Mouse (Mus musculus) lung, adult 18-20 months (tissue): ENCODE results near the gene Timm8a2.

ENCODE experiments used
- DNase-seq, 2 experiments: peaks; one replicate each; pipeline ENCODE4 v3.0.0; 2022; ENCODE audit warnings: mixed read lengths in 2 of 2

Timm8a2 gene

DNA sequence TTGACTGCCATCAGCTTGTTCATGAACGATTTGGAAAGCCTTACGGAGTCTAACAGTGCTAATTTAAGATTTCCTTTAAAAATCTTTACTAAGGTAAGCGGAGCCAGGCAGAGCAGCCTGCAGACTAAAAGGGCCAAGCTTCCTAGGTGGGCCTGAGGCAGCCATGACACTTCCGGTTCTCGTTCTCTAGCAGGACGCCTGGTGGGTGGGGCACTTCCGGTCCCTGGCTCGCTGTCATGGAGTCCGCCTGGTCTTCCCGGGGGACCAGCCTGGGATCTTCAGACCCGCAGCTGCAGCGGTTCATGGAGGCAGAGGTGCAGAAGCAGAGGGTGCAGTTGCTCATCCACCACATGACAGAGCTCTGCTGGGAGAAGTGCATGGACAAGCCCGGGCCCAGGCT lies at the start of gene Timm8a2:
TSS of gene Timm8a2 (plus strand) at position 224 of the 400 bp plus-strand sequence.
- DNase-seq, result no peak

DNA sequence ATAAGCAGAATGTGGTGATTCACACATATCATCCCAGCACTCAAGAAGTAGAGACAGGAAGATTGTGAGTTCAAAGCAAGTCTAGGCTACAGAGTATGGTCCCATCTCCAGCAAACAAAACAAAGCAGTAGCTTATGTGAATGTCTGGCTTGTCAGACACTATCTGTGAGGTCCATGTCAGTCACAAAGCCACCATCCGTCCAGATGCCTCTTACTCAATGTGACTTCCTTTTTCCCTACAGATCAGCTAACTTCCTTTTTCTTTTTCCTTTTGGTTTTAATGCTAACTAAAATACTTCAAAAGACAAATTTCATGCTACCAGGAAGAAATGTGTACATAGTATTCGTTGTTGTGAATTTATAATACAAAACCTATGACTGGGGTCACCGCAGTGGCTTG lies 49.0 kb upstream of the Timm8a2 start:
- no peak for DNase-seq

DNA sequence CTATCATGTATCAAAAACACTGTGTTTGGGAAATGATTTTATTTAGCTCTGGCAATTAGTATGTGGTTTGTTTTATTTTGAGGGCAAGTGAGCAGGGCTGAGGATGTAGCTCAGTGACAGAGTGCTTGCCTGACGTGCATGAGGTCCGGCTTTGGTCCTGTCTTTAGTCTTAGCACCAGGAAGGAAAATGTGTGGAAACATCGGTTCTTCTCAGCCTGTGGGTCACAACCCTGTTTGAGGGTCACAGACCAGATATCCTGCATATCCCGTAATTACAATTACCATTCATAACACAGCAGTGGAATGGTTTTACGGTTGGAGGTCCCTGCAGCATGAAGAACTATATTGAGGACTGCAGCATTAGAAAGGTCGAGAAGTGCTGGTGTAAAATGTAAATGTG lies 48.4 kb upstream of the Timm8a2 start:
- no peak for DNase-seq

DNA sequence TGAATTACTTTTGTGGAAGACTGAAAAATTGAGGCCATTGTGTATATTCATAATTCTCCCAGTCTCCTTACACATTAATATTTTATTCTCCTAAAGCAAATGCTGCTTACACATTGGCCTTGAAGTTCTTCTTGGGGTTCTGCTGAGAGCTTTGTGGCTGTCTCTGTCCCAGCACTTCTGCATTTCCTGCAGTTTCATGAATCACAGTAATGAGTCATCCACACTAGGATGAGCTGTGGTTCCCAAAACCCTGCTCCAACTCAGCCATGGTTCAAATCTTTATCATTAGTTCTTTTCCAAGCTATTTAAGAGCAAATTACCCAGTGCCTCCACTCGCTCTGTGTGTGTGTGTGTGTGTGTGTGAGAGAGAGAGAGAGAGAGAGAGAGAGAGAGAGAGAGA lies 47.2 kb upstream of the Timm8a2 start:
- DNase-seq, result no peak

DNA sequence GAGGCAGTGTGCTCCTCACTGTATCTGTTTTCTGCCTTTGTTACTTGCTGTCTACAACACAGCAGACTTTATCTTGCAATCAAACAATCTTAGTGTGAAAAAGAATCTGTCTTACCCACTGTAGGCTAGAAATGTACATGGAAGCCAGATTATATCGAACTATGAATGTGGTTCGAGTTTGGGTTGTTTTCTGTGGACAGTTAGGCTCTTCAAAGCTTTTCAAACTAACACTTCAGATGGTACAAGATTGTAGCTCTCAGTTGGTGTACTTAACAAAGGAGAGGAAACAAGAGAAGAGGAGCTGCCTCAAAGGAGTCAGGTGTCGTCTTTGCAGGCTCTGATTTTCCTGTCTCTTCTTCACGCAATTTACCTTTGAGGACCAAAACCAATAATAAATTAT lies 46.8 kb upstream of the Timm8a2 start:
- DNase-seq, result no peak

DNA sequence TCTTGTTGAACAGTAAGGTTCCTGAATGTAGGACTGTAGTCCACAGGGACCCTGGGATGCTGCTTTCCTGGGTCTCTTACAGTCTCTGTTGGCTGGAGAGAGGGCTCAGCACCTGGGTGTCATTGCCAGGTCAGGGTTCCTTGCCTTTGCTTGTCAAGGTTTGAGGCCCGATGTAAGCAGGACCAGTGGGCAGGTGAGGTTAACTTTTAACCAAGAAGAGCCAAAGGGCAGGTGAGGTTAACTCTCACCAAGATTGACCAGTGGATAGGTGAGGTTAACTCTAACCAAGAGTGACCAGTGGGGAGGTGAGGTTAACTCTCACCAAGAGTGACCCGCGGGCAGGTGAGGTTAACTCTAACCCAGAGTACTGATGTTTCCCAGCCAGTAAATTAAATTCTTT lies 45.1 kb upstream of the Timm8a2 start:
- DNase-seq, result no peak

DNA sequence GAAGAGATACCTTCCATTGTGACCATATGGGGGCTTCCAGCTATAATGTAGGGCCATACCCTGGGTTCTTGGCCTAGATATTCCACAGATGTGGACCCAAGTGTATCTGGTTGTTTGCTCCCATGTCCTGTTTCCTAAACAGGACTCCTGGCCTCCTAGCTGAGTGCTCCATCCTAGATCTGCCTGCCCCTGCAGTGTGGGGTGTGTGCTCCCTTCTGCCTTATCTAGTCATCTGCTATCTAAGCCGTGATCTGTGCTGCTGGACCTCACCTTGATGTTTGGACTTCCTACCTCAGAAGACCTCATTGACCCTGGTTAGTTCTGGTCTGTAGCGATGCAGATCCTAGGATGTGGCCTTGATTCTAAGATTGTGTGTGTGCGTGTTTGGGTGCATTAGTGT lies 44.6 kb upstream of the Timm8a2 start:
- DNase-seq, result no peak

DNA sequence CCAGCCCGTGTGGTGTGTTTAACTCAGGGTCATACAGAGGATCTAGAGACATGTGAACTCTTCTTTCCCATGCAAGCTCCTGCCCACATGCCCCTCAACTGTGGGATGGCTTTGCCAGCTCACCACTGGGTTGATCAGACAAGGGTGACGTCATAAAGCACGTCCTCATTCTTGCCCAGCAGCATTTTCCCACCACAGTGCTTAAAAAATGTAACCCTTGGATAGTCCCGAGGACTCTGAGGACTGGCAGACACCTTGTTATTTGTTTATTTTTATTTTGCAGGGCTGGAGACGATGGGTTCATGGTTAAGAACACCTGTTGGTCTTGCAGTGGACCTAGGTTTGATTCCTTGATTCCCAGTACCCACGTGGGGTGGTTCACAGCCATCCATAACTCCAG lies 43.6 kb upstream of the Timm8a2 start:
- DNase-seq, result no peak

DNA sequence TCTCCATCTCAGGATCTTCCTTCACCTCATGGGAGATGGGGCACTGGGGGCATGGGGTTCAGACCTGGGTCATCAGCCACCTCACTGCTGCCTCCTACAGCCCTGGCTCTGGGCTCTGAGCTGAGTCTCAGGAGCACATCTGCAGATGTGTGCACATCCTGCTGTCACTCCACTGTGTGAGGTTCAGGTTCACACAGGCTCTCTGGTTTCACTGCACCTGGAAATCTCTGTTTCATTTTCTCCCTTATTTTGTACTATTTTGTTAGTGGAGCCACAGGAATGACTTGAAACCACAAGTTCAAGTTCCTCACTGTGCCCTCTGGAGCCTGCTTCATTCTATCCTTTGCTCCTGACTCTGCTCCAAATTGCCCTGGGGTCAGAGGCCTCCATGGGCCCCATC lies 42.6 kb upstream of the Timm8a2 start:
- DNase-seq, result no peak

DNA sequence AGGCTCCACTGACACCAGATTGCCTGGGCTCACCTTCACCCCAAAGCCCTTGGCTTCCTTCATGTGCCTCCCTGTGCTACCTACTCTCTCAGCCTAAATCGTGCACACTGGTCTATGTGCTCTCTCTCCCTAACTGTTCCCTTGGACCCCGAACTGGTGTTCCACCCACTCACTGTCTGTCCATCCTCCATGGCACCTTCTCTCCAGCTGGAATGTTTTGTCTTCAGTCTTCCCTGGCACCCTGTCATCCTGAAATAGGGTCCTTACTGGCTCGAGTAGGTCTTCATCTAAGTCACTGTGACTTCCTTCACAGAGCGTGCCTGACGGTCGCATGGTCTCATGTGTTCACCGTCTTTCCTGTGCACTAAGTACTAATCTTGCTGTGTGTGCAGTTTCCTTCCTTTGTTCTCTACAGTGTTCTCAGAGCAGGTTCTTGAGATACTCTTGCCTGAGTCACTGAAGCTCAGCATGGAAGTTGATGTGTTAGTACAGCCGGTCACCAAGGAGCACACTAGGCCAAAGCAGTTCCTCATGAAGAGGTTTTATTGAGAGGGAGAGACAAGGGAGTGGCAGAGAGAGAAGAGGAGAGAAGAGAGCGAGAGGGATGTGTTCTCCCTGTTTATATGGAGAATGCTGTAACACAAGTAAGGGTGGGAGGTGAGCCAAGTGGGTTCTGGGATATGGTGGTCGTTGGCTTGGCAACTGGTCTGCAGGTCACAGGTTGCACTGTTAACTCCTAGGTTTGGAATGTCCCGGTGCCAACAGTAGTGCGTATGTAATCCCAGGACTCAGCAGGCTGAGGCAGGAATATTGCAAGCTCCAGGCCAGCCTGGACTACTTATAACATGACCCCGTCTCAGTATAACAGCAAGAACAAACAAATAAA lies 41.8 kb upstream of the Timm8a2 start:
- DNase-seq, result no peak

DNA sequence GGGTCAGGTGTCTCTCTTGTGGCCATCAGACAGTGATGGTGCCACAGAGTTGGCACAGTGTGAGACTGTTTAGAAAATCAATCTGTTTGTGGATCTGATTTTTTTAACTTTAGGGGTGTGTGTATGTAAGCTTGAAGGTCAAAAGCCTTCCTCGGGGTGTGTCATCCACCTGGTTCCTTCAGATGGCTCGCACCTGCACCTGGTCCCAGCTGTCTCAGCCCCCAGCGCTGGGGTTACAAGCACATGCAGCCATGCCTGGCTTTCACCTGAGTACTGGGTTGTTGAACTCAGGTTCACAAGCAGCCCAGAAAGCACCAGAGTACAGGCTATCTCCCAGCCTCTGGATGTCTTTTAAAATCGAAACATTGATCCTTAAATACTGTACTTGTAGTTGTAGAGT lies 40.9 kb upstream of the Timm8a2 start:
- DNase-seq, result no peak

DNA sequence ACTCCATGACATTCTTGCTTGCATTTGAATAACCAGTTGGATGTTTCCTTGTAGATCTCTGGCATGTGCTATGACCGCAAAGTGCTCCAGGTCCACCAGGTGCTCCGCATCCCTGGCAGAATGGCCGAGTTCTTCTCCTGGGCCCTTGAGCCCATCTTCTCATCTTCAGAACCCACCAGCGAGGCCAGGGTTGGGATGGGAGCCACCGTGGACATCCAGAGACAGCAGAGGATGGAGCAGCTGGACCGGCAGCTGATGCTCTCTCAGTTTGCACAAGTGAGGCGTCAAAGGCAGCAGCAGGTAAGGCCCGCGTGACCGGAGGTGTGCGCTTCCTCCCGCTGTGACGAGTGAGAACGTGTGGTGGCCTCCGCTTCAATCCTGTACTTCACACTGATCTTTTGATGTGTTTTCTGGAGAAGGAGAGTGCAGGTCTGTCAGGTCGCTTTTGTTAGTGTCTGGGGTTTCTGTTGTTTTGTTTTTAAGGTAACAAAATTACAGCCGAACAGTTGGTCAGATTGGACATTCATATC lies 40.2 kb upstream of the Timm8a2 start:
- no peak for DNase-seq

DNA sequence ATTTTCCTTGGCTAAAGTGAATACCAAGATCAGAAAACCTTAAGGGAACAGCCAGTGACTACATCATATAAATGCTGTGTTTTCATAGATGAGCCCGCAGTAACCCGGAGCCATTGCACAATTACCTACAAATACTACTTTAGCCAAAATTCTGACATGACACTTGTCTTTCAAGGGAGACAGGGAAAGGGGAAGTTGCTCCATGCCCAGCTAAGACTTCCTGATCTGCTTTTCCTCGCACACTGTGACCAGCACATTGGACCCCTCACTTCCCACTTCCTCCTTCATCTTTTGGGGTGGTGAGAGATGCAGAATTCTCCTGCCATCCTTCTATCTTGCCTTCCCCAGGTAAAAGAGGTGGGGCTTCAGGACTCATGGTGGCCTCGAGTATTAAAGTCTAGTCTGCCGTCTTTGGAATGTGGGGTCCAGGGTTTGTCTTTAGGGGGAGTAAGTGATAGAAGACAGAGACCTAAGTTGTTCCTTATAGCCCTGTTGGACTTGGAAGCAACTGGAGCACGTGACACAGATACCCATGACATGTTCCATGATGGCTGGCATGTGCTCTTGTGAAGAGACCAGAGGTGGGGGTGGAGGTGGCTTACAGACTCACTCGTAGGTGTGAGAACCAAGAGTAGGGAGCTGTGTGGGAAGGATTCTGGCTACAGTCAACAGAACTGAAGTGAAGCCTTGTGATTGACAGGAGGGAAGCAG lies 39.5 kb upstream of the Timm8a2 start:
- no peak for DNase-seq

DNA sequence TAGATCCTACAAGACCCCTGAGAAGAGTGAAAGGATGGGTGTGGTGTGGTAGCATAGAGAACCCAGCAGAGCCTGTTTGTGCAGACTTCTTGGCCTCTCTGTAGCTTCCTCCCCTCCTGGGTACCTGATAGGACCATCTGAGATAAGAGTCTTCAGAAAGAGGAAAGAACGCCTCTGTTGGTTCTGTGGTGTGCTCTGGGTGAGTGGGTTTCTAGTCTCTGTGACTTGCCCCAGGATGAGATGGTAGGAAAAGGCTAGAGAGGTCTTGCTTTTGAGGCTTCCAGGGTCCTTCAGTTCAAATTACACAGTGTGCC lies 39.0 kb upstream of the Timm8a2 start:
- no peak for DNase-seq

DNA sequence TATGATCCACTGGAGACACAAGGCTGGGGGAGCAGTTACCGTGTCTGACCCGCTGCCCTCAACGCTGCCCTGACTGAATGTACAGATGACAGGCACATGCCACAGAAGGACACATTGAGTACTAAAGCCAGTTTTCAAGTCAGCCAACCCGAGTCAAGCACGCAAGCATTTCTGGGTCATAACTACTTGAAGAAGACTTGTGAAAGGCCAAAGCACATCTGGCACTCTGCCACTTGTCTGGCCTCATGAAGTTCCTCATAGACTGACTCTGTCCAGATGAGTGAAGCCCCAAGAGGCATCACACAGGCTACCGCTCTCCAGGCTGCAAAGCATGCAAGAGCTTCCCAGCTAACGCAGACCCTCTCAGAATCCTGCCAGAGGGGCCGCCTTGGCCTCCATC lies 37.7 kb upstream of the Timm8a2 start:
- DNase-seq, result peak; percentile 63 to 65

DNA sequence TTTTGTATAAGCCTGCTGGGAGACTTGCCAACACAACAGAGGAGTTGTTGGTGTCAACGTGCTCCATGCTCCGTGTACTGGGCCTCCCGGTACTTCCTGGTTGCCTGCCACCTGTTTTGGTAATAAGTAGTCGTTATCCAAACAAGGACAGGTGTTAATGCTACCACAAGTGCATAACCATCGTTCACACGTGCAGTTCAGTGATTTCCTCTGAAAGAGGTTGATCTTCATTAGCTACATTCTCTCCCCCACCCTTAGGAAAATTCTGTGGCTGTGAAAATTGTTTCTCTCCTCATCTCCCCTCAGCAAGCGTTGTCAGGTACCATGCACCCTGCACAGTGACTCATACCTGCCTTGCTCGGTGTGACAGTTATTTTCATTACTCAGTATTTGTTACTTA lies 35.0 kb upstream of the Timm8a2 start:
- no peak for DNase-seq

DNA sequence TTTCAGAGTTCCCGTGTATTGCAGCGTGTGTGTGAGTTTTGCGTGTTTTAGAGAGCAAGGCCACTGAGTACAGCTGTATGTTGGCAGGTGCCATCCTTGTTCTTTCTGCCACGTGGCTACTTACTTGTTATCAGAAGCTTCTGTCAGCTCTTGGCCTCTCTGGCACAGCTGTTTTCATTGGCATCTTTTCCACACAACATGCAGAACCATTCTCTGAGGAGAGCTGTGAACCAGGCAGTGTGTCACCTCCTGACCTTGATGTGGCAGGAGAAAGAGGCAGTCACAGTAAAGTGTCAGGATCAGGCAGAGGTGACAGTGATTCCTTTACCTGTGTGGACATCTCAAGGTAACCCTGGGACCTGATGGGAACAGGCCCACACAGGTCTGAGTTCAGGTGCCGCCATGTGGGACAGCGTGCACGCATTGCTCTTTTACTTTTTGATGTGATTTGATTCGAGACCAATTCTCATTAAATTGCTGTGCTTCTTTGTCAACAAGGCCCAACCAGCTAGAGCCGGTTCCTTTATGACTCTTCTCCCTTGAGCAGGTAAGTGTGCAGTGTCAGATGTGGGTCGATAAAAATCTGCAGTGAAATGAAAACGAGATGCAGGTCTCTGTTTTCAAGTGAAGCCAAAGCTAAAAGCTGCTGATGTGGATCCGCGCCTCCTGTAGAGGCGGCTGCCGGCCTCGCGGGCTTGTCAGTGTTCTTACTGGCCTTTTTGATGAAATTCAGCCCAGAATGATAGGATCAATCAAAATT lies 33.9 kb upstream of the Timm8a2 start:
- DNase-seq, result no peak

DNA sequence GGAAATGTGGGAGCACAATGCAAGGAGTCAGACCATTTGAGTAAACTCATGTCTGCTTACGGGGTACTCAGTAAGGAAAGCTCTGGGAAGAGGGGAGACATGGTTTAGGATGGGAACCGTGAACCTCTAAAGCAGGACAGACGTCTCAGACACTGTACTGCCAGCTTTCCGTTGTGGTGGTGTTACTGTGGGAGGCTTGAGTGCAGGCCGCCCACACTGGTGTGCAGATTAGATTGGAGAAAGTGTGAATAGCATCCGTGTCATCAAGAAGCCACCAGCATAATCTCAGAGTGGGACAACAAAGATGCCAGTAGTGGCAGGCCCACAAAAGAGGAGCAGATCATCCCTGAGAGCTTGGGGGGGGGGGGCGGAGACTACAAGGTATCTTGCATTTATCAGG lies 32.2 kb upstream of the Timm8a2 start:
- no peak for DNase-seq

DNA sequence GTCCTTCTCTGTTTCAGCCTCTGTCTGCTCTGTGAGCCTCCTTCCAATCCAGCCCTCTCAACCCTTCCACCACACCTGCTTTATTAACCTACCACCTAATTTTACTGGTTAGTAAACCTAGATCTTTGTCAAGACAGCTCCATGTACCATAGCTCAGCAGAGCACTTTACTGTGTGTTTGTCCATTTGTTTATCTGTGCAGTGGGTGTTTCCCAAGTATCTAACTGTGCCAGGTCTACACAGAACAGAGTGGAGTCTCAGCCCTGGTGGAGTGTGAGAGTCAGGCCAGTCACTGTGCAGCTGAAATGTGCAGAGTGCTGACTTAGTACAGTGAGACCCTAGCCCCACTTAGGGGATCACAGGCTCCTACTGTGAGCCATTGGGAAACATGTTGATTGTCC lies 30.7 kb upstream of the Timm8a2 start:
- DNase-seq, result no peak

DNA sequence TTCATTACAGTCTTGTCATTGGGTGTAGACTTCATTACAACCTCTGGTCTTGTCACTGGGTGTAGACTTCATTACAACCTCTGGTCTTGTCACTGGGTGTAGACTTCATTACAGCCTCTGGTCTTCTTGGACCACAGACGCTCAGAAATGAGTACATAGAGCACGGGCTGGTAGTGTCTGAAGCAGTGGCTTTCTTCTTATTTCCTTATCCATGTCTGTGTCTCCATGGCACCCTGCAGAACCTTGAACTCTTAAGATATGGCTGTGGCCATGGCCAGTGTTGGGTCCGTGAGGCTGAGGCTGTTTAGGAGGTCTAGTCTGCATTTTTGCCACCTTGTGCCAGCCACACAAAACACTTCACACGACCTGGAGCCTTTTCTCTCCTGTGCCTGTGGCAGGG lies 26.2 kb upstream of the Timm8a2 start:
- DNase-seq, result no peak

DNA sequence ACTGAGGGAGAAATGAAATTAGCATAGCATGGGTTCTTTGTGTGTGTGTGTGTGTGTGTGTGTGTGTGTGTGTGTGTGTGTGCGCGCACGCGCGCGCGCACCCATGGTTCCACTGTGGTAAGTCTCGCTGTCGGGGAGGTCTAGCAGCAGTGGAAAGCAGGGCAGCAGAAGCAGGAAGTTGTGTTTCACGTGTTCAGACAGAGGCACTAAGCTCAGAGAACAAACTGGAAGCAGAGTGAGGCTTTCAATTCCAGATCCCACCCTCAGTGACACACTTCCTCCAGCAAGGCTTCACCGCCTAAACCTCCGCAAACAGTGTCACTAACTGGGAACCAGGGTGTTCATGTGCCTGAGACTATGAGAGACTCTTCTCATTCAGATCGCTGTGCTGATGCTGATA lies 25.0 kb upstream of the Timm8a2 start:
- peak; percentile 37 to 58 for DNase-seq

DNA sequence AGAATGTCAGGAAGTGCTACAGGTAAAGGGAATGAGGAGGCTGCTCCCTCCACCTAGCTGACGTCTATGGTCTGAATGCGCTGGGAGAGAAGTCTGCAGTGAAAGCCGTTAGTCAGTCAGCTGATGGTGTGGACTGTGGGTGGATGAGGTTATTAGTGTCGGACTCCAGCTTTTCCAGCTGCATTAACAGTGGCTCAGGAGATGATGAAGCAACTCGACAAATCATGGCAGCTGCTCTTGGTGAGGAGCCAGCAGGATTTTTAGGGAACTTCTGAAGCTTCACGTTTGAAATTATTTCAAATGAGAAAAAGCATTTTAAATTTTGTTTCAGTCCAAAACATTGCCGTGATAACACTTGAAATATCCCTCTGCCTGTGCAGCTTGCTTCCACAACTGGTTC lies 24.2 kb upstream of the Timm8a2 start:
- DNase-seq, result no peak

DNA sequence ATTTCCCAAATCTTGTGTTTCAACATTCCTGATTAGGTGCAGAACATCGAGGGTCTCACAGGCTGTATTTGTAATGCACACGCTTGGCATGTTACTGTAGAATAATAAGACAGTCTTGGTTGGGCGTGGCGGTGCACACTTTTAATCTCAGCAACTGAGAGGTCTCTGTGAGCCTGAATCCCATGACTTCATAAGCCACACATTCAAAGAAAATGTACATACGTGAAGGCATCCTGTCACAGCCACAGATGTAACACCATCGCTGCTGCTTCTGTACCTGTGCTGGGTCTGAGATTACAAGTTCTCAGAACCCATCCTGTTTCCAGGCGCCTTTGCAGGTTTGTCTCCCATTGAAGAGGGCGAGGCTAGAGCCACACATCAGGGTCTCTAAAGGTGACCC lies 22.7 kb upstream of the Timm8a2 start:
- no peak for DNase-seq

DNA sequence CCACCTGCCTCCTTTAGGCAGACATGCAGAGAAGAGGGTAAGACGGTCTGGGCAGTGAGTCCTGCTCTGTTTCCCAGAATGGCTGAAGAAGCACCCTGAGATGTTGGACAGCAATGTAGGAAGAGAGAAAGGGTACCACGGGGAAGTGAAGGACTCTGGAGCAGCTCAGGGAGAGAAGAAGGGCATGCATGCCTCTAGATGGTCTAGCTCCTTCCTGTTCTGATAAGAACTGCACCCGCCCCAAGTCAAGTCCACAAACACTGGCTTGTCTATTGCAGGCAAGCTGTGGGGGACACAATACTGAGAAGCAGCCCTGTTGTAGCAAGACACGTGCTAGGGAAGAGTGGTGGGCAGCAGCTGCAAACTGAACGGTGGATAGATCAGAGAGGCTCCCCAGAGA lies 22.3 kb upstream of the Timm8a2 start:
- DNase-seq, result no peak
